Mouse (Mus musculus): ENCODE measurements at regions not wholly inside any gene's neighbourhood (a gene's known extent, or its start where the extent isn't known, plus 50 kb on each side); places are given as distances from the start of the nearest gene placed in this dataset.

GRCm38 (mm10) chr17:62337890-62338557 is 543.1 kb downstream of the Efna5 start:
- no peaks in the 10 kb centered on the region for H3K27me3 ChIP-seq (ENCODE audit: insufficient read depth, low read length)
- H3K4me2 ChIP-seq (ENCODE audit: low read depth, low read length): no peak overlapping the region
- ATAC-seq (no peak), DNase-seq (no peak)
- H3K4me1 ChIP-seq (ENCODE audit: insufficient read depth): no peaks in the 10 kb centered on the region
- no peaks in the 10 kb centered on the region for H3K9me3 ChIP-seq (ENCODE audit: low read length)
- no peak overlapping the region for H3K9ac ChIP-seq (replicated peaks)
- WGBS (ENCODE audit: insufficient replicate concordance): 75% methylated on average over 10 of the region's 10 CpGs
- TF ChIP-seq CTCF (IDR thresholded peaks at IDR 0.05; ENCODE audit: low read depth) (no peak), EP300 (IDR thresholded peaks at IDR 0.05; ENCODE audit: low read depth) (no peak)
- no peak overlapping the region for H3K4me3 ChIP-seq (ENCODE audit: low read depth, low read length)
- H3K27ac ChIP-seq (ENCODE audit: low read depth): no peak overlapping the region
- H3K36me3 ChIP-seq (replicated peaks; ENCODE audit: insufficient read depth, low read length): no peaks in the 10 kb centered on the region

GRCm38 (mm10) chr17:62330226-62330625 is 550.9 kb downstream of the Efna5 start:
- 86% methylated on average over 4 of the region's 4 CpGs for WGBS (ENCODE audit: insufficient replicate concordance)
- DNase-seq (no peak), ATAC-seq (no peak)
- Histone ChIP-seq H3K27ac (ENCODE audit: low read depth) (no peak overlapping the region), H3K4me3 (ENCODE audit: low read depth, low read length) (no peak overlapping the region), H3K9me3 (ENCODE audit: low read length) (no peaks in the 10 kb centered on the region), H3K4me2 (ENCODE audit: low read depth, low read length) (no peak overlapping the region), H3K27me3 (ENCODE audit: insufficient read depth, low read length) (no peaks in the 10 kb centered on the region), H3K36me3 (replicated peaks; ENCODE audit: insufficient read depth, low read length) (no peaks in the 10 kb centered on the region), H3K9ac (replicated peaks) (no peak overlapping the region), H3K4me1 (ENCODE audit: insufficient read depth) (no peaks in the 10 kb centered on the region)
- TF ChIP-seq CTCF (IDR thresholded peaks at IDR 0.05; ENCODE audit: low read depth) (no peak), EP300 (IDR thresholded peaks at IDR 0.05; ENCODE audit: low read depth) (no peak)

- DNase-seq (no peak), ATAC-seq (no peak)
- Histone ChIP-seq H3K4me3 (ENCODE audit: low read depth, low read length) (no peak overlapping the region), H3K4me1 (ENCODE audit: insufficient read depth) (no peaks in the 10 kb centered on the region), H3K27ac (ENCODE audit: low read depth) (no peak overlapping the region), H3K27me3 (ENCODE audit: insufficient read depth, low read length) (no peaks in the 10 kb centered on the region), H3K9ac (replicated peaks) (no peak overlapping the region), H3K9me3 (ENCODE audit: low read length) (no peaks in the 10 kb centered on the region), H3K36me3 (replicated peaks; ENCODE audit: insufficient read depth, low read length) (no peaks in the 10 kb centered on the region), H3K4me2 (ENCODE audit: low read depth, low read length) (no peak overlapping the region)
- TF ChIP-seq EP300 (IDR thresholded peaks at IDR 0.05; ENCODE audit: low read depth): no peak
These were observed 554.3 kb downstream of the Efna5 start for GRCm38 (mm10) chr17:62326844-62327243.

- Histone ChIP-seq H3K9ac (replicated peaks) (no peak overlapping the region), H3K9me3 (ENCODE audit: low read length) (no peaks in the 10 kb centered on the region), H3K4me3 (ENCODE audit: low read depth, low read length) (no peak overlapping the region), H3K4me2 (ENCODE audit: low read depth, low read length) (no peak overlapping the region), H3K4me1 (ENCODE audit: insufficient read depth) (no peaks in the 10 kb centered on the region), H3K27ac (ENCODE audit: low read depth) (no peak overlapping the region), H3K36me3 (replicated peaks; ENCODE audit: insufficient read depth, low read length) (no peaks in the 10 kb centered on the region), H3K27me3 (ENCODE audit: insufficient read depth, low read length) (no peaks in the 10 kb centered on the region)
- TF ChIP-seq EP300 (IDR thresholded peaks at IDR 0.05; ENCODE audit: low read depth): no peak
- no peak for TF ChIP-seq CTCF (IDR thresholded peaks at IDR 0.05; ENCODE audit: low read depth)
- WGBS (ENCODE audit: insufficient replicate concordance): 68% methylated on average over 4 of the region's 4 CpGs
- ATAC-seq (no peak), DNase-seq (no peak)
These were observed 562.1 kb downstream of the Efna5 start for GRCm38 (mm10) chr17:62319033-62319432.

GRCm38 (mm10) chr17:62310059-62310458 is 571.1 kb downstream of the Efna5 start:
- TF ChIP-seq EP300 (IDR thresholded peaks at IDR 0.05; ENCODE audit: low read depth): no peak
- TF ChIP-seq CTCF (IDR thresholded peaks at IDR 0.05; ENCODE audit: low read depth): peak; percentile 43
- H3K27me3 ChIP-seq (ENCODE audit: insufficient read depth, low read length): no peaks in the 10 kb centered on the region
- WGBS (ENCODE audit: insufficient replicate concordance): 49% methylated on average over 3 of the region's 3 CpGs
- no peak overlapping the region for H3K27ac ChIP-seq (ENCODE audit: low read depth)
- H3K36me3 ChIP-seq (replicated peaks; ENCODE audit: insufficient read depth, low read length): no peaks in the 10 kb centered on the region
- no peak overlapping the region for H3K9ac ChIP-seq (replicated peaks)
- no peak for ATAC-seq
- peak; percentile 14 for DNase-seq
- H3K9me3 ChIP-seq (ENCODE audit: low read length): no peaks in the 10 kb centered on the region
- no peak overlapping the region for H3K4me3 ChIP-seq (ENCODE audit: low read depth, low read length)
- no peak overlapping the region for H3K4me2 ChIP-seq (ENCODE audit: low read depth, low read length)
- no peaks in the 10 kb centered on the region for H3K4me1 ChIP-seq (ENCODE audit: insufficient read depth)

GRCm38 (mm10) chr17:62307111-62307510 is 574.0 kb downstream of the Efna5 start:
- ATAC-seq (no peak), DNase-seq (no peak)
- H3K9me3 ChIP-seq (ENCODE audit: low read length): no peaks in the 10 kb centered on the region
- H3K4me1 ChIP-seq (ENCODE audit: insufficient read depth): no peaks in the 10 kb centered on the region
- no peak overlapping the region for H3K9ac ChIP-seq (replicated peaks)
- H3K36me3 ChIP-seq (replicated peaks; ENCODE audit: insufficient read depth, low read length): no peaks in the 10 kb centered on the region
- H3K4me3 ChIP-seq (ENCODE audit: low read depth, low read length): no peak overlapping the region
- no peak overlapping the region for H3K27ac ChIP-seq (ENCODE audit: low read depth)
- no peaks in the 10 kb centered on the region for H3K27me3 ChIP-seq (ENCODE audit: insufficient read depth, low read length)
- TF ChIP-seq EP300 (IDR thresholded peaks at IDR 0.05; ENCODE audit: low read depth): no peak
- no peak for TF ChIP-seq CTCF (IDR thresholded peaks at IDR 0.05; ENCODE audit: low read depth)
- WGBS (ENCODE audit: insufficient replicate concordance): 66% methylated on average over 2 of the region's 2 CpGs
- no peak overlapping the region for H3K4me2 ChIP-seq (ENCODE audit: low read depth, low read length)

GRCm38 (mm10) chr17:62306524-62306923 is 574.6 kb downstream of the Efna5 start:
- no peak for ATAC-seq
- no peak for TF ChIP-seq EP300 (IDR thresholded peaks at IDR 0.05; ENCODE audit: low read depth)
- TF ChIP-seq CTCF (IDR thresholded peaks at IDR 0.05; ENCODE audit: low read depth): no peak
- WGBS (ENCODE audit: insufficient replicate concordance): 74% methylated on average over 1 of the region's 1 CpGs
- Histone ChIP-seq H3K4me3 (ENCODE audit: low read depth, low read length) (no peak overlapping the region), H3K27me3 (ENCODE audit: insufficient read depth, low read length) (no peaks in the 10 kb centered on the region), H3K4me2 (ENCODE audit: low read depth, low read length) (no peak overlapping the region), H3K36me3 (replicated peaks; ENCODE audit: insufficient read depth, low read length) (no peaks in the 10 kb centered on the region), H3K27ac (ENCODE audit: low read depth) (no peak overlapping the region), H3K4me1 (ENCODE audit: insufficient read depth) (no peaks in the 10 kb centered on the region), H3K9ac (replicated peaks) (no peak overlapping the region), H3K9me3 (ENCODE audit: low read length) (no peaks in the 10 kb centered on the region)
- DNase-seq: no peak

All from liver, postnatal 0 days (tissue).